Mouse (Mus musculus) right cerebral cortex, postnatal 36 days (tissue): Measurements from ENCODE around the gene Crb1.
A peak's percentile ranks its signal among the peaks of the same experiment; 100 is the strongest.
"Not testable (repeated sequence)": the region's sequence is repeated elsewhere in the genome, so short reads cannot be mapped to it uniquely, and the experiment has no call there.

Experiments used
- DNase-seq, 2 experiments: peaks; one replicate each; pipeline ENCODE4 v3.0.0; 2022; ENCODE audit warnings: low spot score in 2 of 2, mixed read lengths in 1 of 2

The Crb1 gene

DNA sequence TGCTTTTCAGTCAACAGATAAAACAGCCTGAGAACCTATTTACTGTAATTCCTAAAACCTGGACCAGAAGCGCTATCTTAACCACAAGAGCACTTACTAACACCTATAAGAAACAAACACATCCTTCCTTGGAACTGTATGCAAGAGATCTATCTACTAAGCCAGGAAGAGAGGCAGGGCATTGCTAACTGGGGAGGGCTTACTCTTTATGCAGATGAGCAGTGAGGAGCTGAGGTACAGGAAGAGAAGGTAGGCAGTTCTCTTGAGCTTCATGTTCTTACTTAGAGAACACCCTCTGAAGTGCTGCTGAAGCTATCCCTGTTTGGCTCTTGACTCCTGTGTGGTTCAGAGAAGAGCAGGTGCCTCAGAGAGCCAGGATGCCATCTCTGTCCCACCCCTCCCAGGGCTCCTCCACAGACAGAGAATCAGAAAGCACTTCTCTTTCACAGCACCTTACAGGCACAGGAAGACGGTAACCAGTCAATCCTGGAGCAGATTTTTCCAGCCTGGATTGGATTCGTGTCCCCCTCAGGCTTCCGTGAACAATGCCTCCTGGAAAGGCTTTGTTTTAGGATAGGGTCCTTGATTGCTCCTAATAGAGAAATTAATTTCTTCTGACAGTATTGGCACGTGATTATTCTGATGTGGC lies at the start of gene Crb1:
TSS of gene Crb1 (minus strand) at position 463 of the 649 bp plus-strand sequence.
- no peak for DNase-seq

GRCm38 (mm10) chr1:139425006-139425405 lies 48.1 kb upstream of the Crb1 start:
- no peak for DNase-seq

DNA sequence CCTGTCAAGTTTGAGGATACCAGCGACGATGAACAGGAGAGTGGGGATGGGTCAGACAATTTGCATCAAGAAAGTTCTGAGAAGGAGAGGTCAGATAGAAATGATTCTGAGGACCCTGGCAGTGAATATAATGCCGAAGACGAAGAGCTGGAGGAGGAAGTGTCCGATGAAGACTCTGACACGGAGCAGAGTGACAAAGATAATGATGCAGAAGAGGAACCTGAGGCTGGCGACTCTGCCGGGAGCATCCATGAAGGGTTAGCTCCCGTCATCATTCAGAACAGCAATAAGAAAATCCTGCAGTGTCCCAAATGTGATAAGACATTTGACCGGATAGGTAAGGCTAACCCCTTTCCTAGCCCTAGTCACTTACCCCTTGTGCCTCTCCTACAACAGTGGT lies 47.0 kb upstream of the Crb1 start:
- no peak for DNase-seq

DNA sequence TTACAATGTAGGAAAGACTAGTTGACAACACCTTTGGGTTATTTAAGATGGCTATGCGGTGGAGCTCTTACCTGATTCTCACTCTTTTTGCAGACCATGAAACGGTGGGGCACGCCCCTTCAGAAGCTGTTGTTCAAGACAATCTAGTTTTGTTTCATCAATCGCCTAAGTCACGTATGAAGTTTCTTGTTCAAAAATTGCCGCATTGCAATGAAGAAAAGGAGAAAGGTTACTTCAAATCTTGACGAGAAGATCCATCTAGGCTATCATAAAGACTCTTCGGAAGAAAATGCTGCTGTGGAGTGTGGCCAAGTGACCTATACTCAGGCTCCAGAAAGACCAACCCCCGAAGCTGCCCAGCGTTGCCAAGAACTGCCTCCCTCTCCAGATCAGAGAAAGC lies 46.0 kb upstream of the Crb1 start:
- DNase-seq = no peak

DNA sequence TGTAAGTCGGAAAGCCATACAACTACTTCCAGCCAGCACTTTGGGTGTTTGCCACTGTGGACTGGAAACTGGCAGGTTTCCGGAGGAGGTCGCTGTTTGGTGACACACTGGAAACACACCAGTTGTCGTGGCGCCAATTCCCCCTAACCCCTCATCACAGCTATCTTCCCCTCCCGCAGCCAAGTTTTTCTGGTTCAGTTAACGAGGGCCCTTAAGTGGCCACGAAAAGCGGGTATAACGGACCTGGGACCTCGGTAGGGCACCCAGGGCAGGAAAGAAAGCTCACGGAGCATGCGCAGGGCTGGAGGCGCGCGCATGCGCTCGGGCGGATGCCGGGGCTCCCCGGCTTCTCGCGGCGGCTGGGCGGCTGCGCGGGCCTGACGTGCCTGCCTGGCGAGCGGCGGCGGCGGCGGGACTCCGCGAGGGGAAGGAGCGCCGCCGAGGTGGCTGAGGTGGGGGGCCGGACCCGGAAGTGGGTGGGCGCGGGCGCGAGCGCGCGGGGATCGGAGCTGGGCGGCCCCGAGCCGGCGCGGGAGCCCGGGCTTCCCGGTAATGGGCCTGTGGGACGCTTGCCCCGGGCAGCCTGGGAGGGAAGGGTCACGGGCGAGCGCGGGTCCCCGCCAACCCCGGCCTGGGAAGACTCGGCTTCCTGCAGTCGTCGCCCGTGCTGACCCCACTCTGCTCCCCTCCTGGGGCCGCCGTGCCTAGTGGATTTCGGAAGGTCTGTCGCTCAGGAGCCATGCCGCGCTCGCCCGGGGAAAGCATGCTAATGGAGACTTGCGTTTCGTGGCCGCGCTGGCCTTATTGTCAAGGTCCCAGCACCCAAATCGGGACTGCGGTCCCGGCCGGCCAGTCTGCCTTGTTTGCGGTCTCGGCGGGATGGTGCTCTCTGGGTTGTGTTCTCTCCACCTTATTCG lies 45.2 kb upstream of the Crb1 start, which contains the start of gene Zbtb41:
TSS of gene Zbtb41 (plus strand) at position 414 of the 917 bp plus-strand sequence.
- DNase-seq = peak; percentile 76 to 81

DNA sequence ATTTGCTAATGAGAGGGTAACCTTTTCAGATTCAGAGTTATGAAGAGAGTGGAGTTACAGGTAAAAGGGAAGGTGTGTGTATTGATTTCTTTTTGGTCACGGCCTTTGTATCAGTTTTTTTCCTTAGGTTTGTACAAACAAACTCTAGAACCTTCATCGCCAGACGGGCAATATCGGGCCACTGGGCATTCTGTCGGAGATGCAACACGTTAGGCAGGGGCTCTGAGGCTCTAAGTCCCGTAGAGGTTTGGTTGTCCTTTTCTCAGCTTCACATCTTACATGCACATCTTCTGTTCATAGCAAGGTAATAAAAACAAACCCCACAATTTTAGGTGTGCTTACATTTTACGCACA lies 44.6 kb upstream of the Crb1 start:
- no peak for DNase-seq

- no peak for DNase-seq
These were observed 36.6 kb upstream of the Crb1 start for GRCm38 (mm10) chr1:139413465-139413864.

DNA sequence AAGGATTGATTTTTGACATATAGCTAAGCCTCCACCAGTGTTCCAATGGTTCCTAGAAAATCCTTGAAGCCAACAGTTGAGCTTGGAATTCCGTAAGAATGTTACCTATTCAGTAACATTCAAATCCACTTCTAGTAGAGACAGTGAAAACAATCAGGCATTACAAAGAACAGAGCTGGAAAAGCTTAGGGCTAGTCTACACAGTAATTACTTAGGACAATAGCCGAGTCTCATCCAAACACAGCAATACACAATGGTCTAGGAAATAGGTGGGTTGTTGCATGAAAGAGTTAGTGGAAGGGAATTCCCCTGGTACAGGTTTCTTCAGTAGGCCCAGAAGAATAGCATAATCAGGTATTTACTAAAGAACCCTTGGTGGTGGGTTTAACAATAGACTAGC lies 35.5 kb upstream of the Crb1 start:
- not testable (repeated sequence) for DNase-seq

GRCm38 (mm10) chr1:139407701-139408100 lies 30.8 kb upstream of the Crb1 start:
- no peak for DNase-seq

DNA sequence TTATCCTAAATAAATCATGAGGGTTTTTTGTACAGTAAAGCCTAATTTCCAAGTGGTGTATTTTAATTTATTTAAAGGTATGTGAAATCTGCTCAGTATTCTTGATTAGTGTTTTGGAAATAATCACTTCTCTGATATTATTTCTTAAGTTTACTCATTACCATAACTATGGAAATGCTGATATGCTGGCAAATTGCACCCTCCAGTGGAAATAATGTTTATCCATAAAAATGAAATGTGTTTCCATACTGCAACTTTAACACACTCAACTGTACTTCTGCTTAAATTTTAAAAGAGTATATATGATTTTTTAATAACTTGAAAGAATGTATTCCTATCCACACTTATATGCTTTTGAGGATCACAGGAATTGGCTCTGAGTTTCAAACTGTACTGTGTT lies 28.9 kb upstream of the Crb1 start:
- no peak for DNase-seq

- no peak for DNase-seq
These were observed 19.7 kb upstream of the Crb1 start for GRCm38 (mm10) chr1:139396589-139396988.

GRCm38 (mm10) chr1:139391747-139392146 lies 14.8 kb upstream of the Crb1 start:
- no peak for DNase-seq

DNA sequence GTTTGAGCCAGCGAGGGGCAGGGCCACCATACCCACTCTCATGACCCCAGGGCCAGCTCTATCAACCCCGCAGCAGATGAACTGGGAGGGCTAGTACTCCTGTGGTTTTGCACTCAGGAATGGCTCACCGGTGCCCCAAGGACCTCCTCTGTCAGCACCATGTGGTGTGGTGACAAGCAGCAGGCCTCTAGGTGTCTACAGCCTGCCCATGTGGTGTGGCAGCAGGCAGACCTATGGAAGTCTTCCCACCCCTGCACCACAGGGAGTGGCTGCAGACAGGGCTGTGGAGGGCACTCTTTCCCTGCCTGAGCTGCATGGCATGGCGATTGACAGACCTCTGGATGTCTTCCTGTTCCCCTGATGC lies 2.7 kb upstream of the Crb1 start:
- no peak for DNase-seq

DNA sequence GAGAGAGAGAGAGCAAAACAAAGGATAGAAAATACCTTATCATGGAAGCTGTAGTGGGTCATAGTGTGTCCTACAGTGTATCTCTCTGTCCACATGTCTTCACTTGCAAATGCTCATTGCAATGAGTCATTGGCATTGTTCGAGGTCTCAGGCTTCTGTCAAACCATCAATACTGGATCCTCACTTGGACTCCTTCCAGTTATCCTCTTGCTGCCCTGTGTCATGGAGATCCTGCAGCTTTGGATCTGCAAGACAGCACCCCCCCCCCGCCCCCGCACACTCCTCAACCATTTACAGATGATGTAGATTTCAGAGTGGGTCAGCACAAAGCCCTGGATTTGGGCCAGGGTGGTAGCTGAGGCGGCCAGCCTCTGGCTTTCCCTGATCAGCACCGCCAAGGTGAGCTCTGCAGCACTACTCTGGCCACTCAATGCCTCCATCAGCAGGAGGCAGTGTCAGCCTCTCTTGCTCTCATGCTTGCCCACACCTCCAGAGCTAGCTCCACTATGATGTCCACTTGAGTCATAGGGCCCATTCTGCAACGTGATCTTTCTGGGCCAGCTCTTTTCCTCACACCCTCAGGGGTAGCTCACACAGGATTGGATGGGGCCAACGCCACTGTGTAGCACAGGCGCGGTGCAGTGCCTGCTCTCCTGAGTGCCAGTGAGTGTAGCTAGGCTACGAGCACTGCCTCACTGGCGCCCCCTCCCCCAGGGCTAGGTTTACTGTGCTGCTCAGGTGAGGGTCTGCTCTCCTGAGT lies 2.1 kb upstream of the Crb1 start:
- no peak for DNase-seq

- no peak for DNase-seq
These were observed 1.0 kb downstream of the Crb1 start for GRCm38 (mm10) chr1:139375900-139376299.

GRCm38 (mm10) chr1:139371341-139371740 lies 5.6 kb downstream of the Crb1 start:
- DNase-seq = no peak

- no peak for DNase-seq
These were observed 28.3 kb downstream of the Crb1 start for GRCm38 (mm10) chr1:139348566-139348965.

DNA sequence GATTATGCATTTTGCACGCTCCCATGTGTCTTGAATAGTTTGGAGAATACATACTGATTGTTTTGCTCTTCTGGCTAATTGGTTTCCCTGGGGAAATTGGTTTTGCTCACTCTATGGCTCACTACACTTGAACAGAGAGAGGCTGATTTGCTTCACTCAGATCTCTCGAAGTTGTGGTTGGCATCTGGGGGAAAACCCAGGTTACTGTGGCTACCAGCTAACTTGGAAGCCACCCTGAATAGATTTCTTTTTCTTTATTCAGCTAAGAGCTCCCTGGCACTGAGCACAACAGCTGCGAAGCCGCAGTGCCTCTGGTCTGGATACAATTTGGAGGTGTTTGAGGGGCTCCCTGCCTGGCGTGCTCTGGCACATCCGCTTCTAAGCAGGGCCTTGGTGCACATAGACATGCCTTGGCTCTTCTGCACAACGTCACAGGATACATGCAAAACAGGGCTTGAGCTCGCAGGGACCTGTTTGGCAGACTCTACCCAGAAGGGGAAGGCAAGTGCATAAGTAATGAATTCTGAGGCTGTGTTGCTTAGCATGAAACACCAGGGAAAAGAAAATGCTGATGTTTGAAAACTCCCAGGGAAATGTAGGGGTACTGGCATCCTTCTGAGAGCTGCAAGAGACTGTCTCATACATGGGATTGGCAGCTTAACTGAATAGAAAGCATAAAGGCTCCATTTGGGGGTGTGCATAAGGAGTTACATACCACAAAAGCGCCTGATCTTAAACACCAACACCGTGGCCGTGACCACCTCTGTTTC lies 30.1 kb downstream of the Crb1 start:
- DNase-seq = peak; percentile 6 to 14

- DNase-seq = no peak
These were observed 30.8 kb downstream of the Crb1 start for GRCm38 (mm10) chr1:139346030-139346601.

DNA sequence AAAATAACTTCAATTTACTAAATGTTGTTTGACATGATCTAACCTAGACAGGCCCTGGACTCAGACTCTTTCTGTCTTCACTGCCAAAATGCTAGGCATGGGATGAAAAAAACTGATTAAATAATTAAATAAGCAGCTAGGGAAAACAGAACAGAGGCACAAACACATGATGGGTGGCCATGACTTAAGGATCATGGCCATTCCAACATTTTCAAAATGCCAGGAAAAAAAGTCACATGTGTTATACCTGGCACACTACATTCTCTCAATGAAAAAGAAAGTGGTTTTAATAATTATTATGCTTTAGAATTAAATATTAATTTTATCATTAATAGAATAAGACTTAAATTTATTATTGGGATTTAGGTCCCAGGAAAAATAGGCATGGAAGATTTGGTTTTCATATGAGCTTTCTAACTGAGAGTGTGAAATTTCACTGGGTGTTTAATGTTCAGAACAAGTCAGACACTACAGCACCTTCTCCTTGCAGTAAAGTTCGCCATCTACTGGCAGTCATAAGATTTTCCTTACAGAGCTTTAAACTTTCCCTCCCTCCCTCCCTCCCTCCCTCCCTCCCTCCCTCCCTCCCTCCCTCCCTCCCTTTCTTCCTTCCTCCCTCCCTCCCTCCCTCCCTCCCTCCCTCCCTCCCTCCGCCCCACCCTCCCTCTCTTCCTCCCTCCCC lies 36.6 kb downstream of the Crb1 start:
- DNase-seq = no peak

GRCm38 (mm10) chr1:139336997-139337396 lies 39.9 kb downstream of the Crb1 start:
- no peak for DNase-seq
